Mouse (Mus musculus) bone marrow macrophage, adult 2 months (primary cell): ENCODE measurements around the gene Zfp579. TPM values are rescaled to one million over a fixed set of nuclear protein-coding genes. Genes with fewer than 3 reads are reported as not detected.

ENCODE experiments used
- H3K27ac ChIP-seq: 2 replicates; pipeline ENCODE4 v1.5.1; 2012; ENCODE audit warnings: low read depth, low read length; ENCODE audit not compliant: insufficient read depth
- H3K4me1 ChIP-seq: 2 replicates; pipeline ENCODE4 v1.6.1; 2012; ENCODE audit warnings: low read length; ENCODE audit not compliant: control insufficient read depth, insufficient read depth
- H3K4me3 ChIP-seq: 2 replicates; pipeline ENCODE4 v1.5.1; 2012; ENCODE audit warnings: mild to moderate bottlenecking, low read length, moderate library complexity; ENCODE audit not compliant: insufficient read depth
- CTCF ChIP-seq: IDR thresholded peaks from 2 replicates; pipeline ENCODE4 v1.5.1; 2012; ENCODE audit warnings: low read depth, mild to moderate bottlenecking, low read length, moderate library complexity
- POLR2A ChIP-seq: IDR thresholded peaks from 2 replicates; pipeline ENCODE4 v1.6.1; 2012; ENCODE audit warnings: mild to moderate bottlenecking, low read depth, low read length, borderline replicate concordance
- polyA plus RNA-seq: library from polyadenylated mRNA; stranded (reverse); fragments of >200 nt; gene quantifications from 2 replicates; pipeline ENCODE4 v1.2.4, GENCODE M21; 2012; ENCODE audit not compliant: missing spikeins, insufficient read depth, insufficient read length

Zfp579 gene
- 33.6 and 34.6 TPM in 2 replicates for polyA plus RNA-seq

DNA sequence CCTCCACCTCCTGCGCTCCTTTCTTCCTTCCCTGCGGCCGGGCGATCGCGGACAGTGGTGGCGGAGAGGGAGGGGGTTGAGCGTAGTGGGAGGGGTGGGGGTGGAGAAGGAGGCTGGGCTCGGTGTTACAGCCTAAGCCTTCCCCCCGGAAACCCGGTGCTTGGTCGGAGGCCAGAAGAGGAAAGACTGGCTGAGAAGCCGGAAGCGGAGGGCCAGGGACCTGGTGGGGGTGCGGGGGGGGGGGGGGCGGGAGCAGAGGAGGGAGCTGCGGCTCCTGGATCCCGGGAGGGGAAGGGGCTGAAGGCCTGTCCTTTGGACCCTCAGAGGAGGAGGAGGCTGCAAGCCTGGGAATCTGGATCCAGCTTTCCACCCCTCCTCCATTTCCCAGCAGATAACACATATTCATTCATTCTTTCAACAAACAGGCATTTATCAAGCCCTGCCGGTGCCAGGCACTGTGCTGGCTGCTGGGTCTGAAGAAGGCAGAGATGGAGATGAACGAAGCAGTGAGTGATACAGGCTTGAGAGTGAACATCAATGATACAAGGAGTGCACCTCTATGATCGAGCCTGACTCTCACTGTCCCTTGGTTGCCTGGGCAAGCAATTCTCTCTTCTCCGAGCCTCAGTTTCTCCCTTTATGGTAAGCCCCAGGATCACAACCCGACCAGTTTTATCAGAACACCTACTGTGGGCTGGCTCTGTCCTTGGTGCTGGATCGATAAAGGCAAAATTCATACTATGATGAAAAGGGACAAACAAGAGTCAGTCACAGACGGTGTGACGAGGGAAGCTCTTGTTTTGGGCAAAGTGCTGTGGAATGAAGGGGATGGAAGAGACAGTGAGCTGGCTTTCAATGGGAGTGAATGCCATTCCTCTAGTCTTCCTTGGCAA, at the start of gene Zfp579:
Gene Zfp579, minus strand, starts transcription at position 156 of the 893 bp plus-strand sequence.
- Histone ChIP-seq H3K27ac (no peak within 1 kb of the TSS), H3K4me3 (peak within 1 kb of the TSS; percentile 88), H3K4me1 (peaks cover 5% of the 10 kb centered on the region; the same call in 1 of the 2 replicates)
- TF ChIP-seq POLR2A (no peak), CTCF (no peak)

DNA sequence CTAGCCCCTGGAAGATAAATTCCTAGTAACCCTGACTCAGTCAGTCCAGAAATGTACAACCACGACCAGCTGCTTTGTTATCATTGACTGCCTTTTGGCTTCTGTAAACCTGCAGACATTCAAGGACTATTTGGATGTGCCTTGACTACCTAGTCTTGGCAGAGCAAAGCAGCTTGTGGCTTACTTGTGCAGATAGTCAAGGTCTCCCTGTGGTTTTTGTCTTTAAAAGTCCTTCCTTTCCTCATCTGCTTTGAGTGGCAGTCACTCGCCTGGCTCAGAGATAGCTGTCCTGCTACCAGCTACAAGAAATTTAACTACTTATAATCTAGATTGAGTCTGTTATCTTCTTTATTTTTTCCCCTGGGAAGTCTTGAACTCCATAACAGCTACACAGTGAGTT, 49.0 kb upstream of the Zfp579 start:
- no peak for TF ChIP-seq POLR2A
- TF ChIP-seq CTCF = no peak
- no peak overlapping the region for H3K27ac ChIP-seq
- H3K4me3 ChIP-seq = no peak overlapping the region
- H3K4me1 ChIP-seq = no peaks in the 10 kb centered on the region

DNA sequence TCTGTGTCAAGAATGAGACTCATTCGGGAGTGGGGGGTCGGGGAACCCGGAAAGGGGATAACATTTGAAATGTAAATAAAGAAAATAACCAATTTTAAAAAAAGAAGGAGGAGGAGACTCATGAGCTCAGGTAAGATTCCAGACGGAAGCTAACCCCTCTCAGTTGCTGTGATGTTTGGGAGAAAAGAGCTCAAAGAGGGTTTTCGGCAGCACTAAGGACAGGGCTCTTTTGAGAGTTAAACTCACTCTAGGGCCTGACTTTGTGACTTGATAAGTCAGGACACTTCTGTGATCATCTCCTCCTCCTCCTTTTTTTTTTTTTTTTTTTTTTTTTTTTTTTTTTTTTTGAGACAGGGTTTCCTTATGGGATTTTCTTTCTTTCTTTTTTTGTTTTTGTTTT, 43.0 kb upstream of the Zfp579 start:
- TF ChIP-seq CTCF (no peak), POLR2A (no peak)
- no peak overlapping the region for H3K27ac ChIP-seq
- H3K4me1 ChIP-seq = peaks cover 8% of the 10 kb centered on the region
- H3K4me3 ChIP-seq = peak overlapping the region; percentile 72

DNA sequence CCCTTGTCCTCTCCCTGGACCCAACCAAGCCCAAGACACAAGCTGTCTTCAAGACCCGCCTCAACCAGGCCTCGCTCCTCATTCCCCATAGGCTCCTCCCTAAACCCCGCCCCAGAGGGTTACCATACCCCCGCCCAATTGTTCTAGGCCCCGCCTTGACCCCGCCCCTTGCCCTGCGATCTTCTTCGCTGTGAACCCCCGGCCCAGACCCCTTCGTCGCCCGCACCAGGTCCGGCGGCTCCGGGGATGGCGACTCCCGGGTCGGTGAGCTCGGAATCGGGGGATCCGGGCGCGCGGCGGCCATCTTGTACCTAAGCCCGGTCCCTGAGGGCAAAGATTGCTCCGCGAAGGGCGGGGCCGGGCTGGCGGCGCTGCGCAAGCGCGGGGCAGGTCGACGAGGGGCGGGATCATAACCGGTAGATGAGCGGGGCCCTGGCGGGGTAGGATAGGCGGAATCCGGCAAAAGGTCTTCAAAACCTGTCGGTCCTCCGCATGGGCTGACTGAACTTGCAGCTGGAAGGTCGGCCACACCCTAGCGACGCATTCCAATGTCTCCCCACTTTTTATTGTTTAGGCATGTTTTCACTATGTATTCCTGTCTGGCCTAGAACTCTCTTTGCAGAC, 42.3 kb upstream of the Zfp579 start, which contains the start of gene Zfp784:
Gene Zfp784, minus strand, starts transcription at position 338 of the 624 bp plus-strand sequence.
- Histone ChIP-seq H3K4me1 (peaks cover 8% of the 10 kb centered on the region), H3K4me3 (peak within 1 kb of the TSS; percentile 72), H3K27ac (peak within 1 kb of the TSS; percentile 77)
- no peak for TF ChIP-seq POLR2A
- TF ChIP-seq CTCF = no peak

DNA sequence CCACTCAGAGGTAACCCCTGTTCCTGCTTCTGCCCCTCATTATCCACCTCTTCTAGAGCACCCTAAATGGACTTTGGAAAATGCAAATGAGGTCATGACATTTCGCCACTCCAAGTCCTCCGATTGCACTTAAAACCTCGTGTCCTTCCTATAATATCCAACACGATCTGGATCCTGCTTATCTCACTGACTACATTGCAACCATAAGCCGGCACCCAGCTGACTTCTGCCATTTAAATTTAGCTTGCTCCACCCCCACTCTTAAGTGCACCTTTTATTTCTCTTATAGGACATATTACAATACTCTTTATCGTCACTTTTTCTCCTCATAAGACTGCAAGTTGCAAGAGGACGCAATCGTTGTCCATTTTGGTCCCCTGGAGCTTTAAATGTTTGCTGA, 41.5 kb upstream of the Zfp579 start:
- peaks cover 8% of the 10 kb centered on the region for H3K4me1 ChIP-seq
- TF ChIP-seq POLR2A = no peak
- no peak for TF ChIP-seq CTCF
- no peak overlapping the region for H3K27ac ChIP-seq
- H3K4me3 ChIP-seq = no peak overlapping the region

DNA sequence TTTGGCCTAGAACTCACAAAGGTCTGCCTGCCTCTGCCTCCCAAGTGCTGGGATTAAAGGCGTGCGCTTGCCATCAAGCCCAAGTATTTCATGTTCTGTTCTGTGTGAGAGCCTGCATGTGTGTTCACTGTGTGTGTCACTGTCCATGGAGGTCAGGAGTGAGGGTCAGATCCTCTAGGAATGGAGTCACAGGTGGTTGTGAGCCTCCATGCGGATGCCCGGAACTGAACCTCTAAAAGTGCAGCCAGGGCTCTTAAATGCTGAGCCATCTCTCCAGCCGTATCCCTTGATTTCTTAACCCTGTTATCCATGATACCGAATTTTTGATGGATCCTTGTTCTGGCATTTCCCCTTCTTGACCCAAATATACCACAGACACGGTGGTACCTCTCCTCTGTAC, 41.1 kb upstream of the Zfp579 start:
- Histone ChIP-seq H3K27ac (no peak overlapping the region), H3K4me1 (peaks cover 8% of the 10 kb centered on the region), H3K4me3 (no peak overlapping the region)
- TF ChIP-seq CTCF = no peak
- TF ChIP-seq POLR2A = no peak

DNA sequence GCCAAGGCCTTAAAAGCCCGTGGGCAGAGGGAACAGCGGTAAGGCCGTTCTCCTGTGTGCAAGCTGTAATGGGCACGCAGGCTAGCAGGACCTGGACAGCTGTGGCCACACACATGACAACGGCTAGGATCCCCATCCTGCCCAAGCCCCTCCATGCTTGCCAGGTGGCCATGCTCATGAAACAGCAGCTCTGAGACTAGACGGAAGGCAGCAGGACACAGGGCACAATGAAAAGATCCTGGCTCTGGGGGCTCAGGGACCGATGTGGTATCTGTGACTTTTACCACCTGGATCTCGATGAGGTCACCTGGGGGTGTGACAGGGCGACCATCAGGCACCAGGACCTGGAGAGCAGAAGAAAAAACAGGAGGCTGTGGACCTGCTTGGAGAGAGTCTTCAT, 40.2 kb upstream of the Zfp579 start:
- no peak overlapping the region for H3K4me3 ChIP-seq
- H3K27ac ChIP-seq = no peak overlapping the region
- peaks cover 8% of the 10 kb centered on the region for H3K4me1 ChIP-seq
- TF ChIP-seq CTCF (no peak), POLR2A (no peak)

DNA sequence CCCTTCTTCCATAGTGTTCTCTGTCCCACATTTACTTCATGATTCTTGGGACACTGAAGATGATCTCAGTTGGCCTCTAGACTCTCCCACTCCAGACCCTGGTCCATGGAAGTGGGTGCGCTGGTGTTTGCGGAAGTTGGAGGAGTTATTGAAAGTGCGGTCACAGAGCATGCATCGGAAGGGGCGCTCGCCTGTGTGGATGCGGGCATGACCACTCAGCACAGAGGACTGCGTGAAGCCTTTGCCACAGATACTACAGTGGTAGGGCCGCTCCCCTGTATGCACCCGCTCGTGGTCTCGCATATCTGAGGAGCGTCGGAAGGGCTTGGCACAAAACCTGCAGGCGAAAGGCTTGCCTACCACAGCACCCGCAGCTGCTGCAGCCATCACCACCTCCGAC, 39.7 kb upstream of the Zfp579 start:
- TF ChIP-seq CTCF = no peak
- TF ChIP-seq POLR2A = no peak
- Histone ChIP-seq H3K4me3 (no peak overlapping the region), H3K4me1 (peaks cover 8% of the 10 kb centered on the region), H3K27ac (no peak overlapping the region)

DNA sequence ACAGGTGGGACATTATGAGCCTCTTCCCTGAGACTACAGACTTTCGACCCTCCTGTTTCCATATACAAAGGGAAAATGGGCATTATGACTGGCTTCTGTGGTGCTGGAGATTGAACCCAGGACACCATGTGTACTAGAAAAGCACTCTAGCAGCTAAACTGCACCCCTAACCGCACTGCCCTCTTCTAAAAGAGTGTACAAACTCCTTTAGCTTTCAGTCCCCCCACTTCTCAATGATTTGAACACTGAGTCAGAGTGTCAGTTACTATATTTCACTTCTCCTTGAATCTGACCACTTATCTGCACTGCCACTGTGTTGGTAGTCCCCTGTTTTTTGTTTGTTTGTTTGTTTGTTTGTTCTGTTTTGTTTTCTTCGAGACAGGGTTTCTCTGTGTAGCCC, 37.9 kb upstream of the Zfp579 start, which contains the start of gene 4632433K11Rik:
Gene 4632433K11Rik, plus strand, starts transcription at position 301 of the 400 bp plus-strand sequence.
- Histone ChIP-seq H3K4me1 (peaks cover 4% of the 10 kb centered on the region), H3K4me3 (no peak within 1 kb of the TSS), H3K27ac (no peak within 1 kb of the TSS)
- TF ChIP-seq POLR2A = no peak
- no peak for TF ChIP-seq CTCF

DNA sequence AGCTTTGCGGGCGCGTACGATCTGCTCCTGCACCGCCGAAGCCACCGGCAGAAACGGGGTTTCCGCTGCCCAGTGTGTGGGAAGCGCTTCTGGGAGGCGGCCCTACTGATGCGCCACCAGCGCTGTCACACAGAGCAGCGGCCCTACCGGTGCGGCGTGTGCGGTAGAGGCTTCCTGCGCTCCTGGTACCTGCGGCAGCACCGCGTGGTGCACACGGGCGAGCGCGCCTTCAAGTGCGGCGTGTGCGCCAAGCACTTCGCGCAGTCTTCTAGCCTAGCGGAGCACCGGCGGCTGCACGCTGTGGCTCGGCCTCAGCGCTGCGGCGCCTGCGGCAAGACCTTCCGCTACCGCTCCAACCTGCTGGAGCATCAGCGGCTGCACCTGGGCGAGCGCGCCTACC, 35.5 kb upstream of the Zfp579 start:
- Histone ChIP-seq H3K27ac (no peak overlapping the region), H3K4me1 (no peaks in the 10 kb centered on the region), H3K4me3 (no peak overlapping the region)
- TF ChIP-seq POLR2A (no peak), CTCF (no peak)
